Mouse (Mus musculus) kidney, adult 2 months (tissue): Measurements from ENCODE around the gene Lrrc51.
A peak's percentile ranks its signal among the peaks of the same experiment; 100 is the strongest.

Experiments
- CTCF ChIP-seq: fragments of 200-500 bp; conservative IDR thresholded peaks from 2 replicates; pipeline ENCODE4 v1.5.1; 2011; ENCODE audit warnings: low read depth, mild to moderate bottlenecking, control low read depth, low read length, moderate library complexity, mixed read lengths; ENCODE audit not compliant: insufficient read depth, insufficient read length
- POLR2A ChIP-seq: fragments of 200-500 bp; IDR thresholded peaks from one replicate; pipeline ENCODE4 v1.6.1; 2011; ENCODE audit warnings: low read depth, low read length, control low read depth

DNA sequence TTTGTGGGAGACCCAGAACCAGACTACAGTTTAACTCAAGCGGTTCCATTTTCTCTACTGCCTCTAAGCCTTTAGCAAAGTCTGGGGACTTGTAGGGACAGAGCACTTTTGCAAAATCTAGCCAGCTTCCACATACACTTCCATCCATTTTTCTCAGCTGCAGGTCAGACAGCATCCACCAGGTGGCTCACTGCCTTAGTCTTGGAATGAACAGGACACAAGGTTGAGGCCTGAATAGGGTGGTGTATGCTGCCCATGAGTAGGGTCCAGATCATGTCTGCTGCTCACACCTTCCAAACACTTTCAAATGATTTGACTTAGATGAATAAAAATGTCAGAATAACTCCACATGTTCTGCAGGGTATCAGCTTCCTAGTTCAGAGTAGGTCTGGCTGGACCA lies 15.6 kb downstream of the Lrrc51 start:
- TF ChIP-seq CTCF (peak; percentile 95), POLR2A (no peak)
